Mouse (Mus musculus) myocyte (in vitro differentiated cells): Measurements from ENCODE around the gene Sox5. TPM values are rescaled to one million over a fixed set of nuclear protein-coding genes. Genes with fewer than 3 reads are reported as not detected.

Experiments
- H3K27me3 ChIP-seq: one replicate; pipeline ENCODE4 v1.6.1; 2011; ENCODE audit not compliant: control insufficient read depth, insufficient read depth, insufficient read length
- H3K36me3 ChIP-seq: one replicate; pipeline ENCODE4 v1.6.1; 2011; ENCODE audit not compliant: control insufficient read depth, insufficient read depth
- H3K4me2 ChIP-seq: one replicate; pipeline ENCODE4 v1.6.1; 2011; ENCODE audit warnings: low read depth, control low read depth
- H3K4me3 ChIP-seq: one replicate; pipeline ENCODE4 v1.5.1; 2011; ENCODE audit warnings: mild to moderate bottlenecking, control low read depth, moderate library complexity
- H3K79me2 ChIP-seq: one replicate; pipeline ENCODE4 v1.6.1; 2011; ENCODE audit not compliant: control insufficient read depth, insufficient read depth
- H3ac ChIP-seq: one replicate; pipeline ENCODE4 v1.6.1; 2011; ENCODE audit not compliant: control insufficient read depth, insufficient read length
- CEBPB ChIP-seq: IDR thresholded peaks from 2 replicates; pipeline ENCODE4 v1.6.1; 2011; ENCODE audit warnings: mild to moderate bottlenecking, moderate library complexity; ENCODE audit not compliant: poor library complexity, insufficient read depth, severe bottlenecking
- E2F4 ChIP-seq: IDR thresholded peaks from one replicate; pipeline ENCODE4 v1.6.1; 2011; ENCODE audit warnings: mild to moderate bottlenecking, control low read depth, moderate library complexity; ENCODE audit not compliant: insufficient read depth
- MAX ChIP-seq: IDR thresholded peaks from one replicate; pipeline ENCODE4 v1.6.1; 2011; ENCODE audit warnings: low read depth, mild to moderate bottlenecking, control low read depth
- MYOD1 ChIP-seq, 3 experiments: IDR thresholded peaks; one replicate each; pipeline ENCODE4 v1.6.1; 2011; ENCODE audit warnings: control low read depth in 2 of 3, low read depth in 2 of 3, mild to moderate bottlenecking in 2 of 3, moderate library complexity in 1 of 3; ENCODE audit not compliant: insufficient read length in 2 of 3, control insufficient read depth in 1 of 3
- MYOG ChIP-seq, 3 experiments: IDR thresholded peaks; one replicate each; pipeline ENCODE4 v1.6.1; 2011; ENCODE audit warnings: control low read depth in 2 of 3, low read depth in 2 of 3, mild to moderate bottlenecking in 2 of 3; ENCODE audit not compliant: insufficient read length in 2 of 3, control insufficient read depth in 1 of 3, insufficient read depth in 1 of 3
- POLR2A ChIP-seq: IDR thresholded peaks from one replicate; pipeline ENCODE4 v1.6.1; 2011; ENCODE audit warnings: low read depth, mild to moderate bottlenecking, control low read depth, moderate library complexity; ENCODE audit not compliant: insufficient read length
- POLR2AphosphoS2 ChIP-seq: IDR thresholded peaks from one replicate; pipeline ENCODE4 v1.6.1; 2011; ENCODE audit warnings: low read depth, control low read depth; ENCODE audit not compliant: insufficient read length
- REST ChIP-seq: IDR thresholded peaks from one replicate; pipeline ENCODE4 v1.6.1; 2011; ENCODE audit warnings: mild to moderate bottlenecking, control low read depth, moderate library complexity; ENCODE audit not compliant: insufficient read depth, insufficient read length
- SRF ChIP-seq: IDR thresholded peaks from one replicate; pipeline ENCODE4 v1.6.1; 2011; ENCODE audit warnings: low read depth; ENCODE audit not compliant: control insufficient read depth, insufficient read length
- TCF12 ChIP-seq: IDR thresholded peaks from one replicate; pipeline ENCODE4 v1.6.1; 2011; ENCODE audit warnings: mild to moderate bottlenecking, control low read depth; ENCODE audit not compliant: poor library complexity, insufficient read depth, severe bottlenecking
- TCF3 ChIP-seq: IDR thresholded peaks from one replicate; pipeline ENCODE4 v1.6.1; 2011; ENCODE audit warnings: low read depth, control low read depth; ENCODE audit not compliant: insufficient read length
- USF1 ChIP-seq: IDR thresholded peaks from one replicate; pipeline ENCODE4 v1.6.1; 2011; ENCODE audit warnings: low read depth, mild to moderate bottlenecking, control low read depth, moderate library complexity
- polyA plus RNA-seq: library from polyadenylated mRNA; unstranded; fragments of >200 nt; fragmentation: generic; extraction: Trizol; gene quantifications from one replicate; pipeline ENCODE4 v1.2.1, GENCODE M21; 2012; ENCODE audit warnings: missing spikeins

Sox5 gene
- polyA plus RNA-seq, 1 experiment = 0.50 TPM

DNA sequence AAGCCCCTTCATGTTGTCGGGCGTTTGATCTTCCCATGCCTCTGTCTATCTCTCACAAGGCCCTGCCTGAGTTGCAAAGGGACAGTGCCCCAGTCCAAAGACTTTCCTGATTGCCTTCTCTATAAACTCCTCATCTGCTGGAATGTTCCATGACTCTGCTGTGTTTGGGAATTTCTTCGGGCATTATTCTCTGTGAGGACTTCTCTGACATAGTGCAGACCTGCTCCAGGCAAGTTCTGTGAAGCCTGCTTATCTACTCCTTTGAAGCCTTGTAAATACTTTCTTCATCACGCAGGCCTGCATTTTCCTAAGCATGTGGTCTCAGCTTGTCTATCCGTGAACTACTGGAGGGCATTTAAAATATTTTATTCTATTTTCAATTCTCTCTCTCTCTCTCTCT is 914.7 kb downstream of the Sox5 start:
- H3K36me3 ChIP-seq = no peaks in the 10 kb centered on the region
- no peak overlapping the region for H3ac ChIP-seq
- H3K4me2 ChIP-seq = no peak overlapping the region
- no peak for TF ChIP-seq TCF3
- TF ChIP-seq TCF12 = no peak
- no peak for TF ChIP-seq E2F4
- TF ChIP-seq SRF = no peak
- no peak for TF ChIP-seq MAX
- no peak for TF ChIP-seq POLR2AphosphoS2
- TF ChIP-seq POLR2A = no peak
- TF ChIP-seq REST = no peak
- no peak for TF ChIP-seq CEBPB
- TF ChIP-seq MYOG (IDR thresholded peaks at IDR 0.05; ENCODE audit: control insufficient read depth in 1 of 3, insufficient read depth in 1 of 3, insufficient read length in 2 of 3, low read depth in 2 of 3) = no peak
- no peak for TF ChIP-seq USF1
- no peak for TF ChIP-seq MYOD1 (IDR thresholded peaks at IDR 0.05; ENCODE audit: control insufficient read depth in 1 of 3, insufficient read length in 2 of 3, low read depth in 2 of 3)
- no peaks in the 10 kb centered on the region for H3K79me2 ChIP-seq
- H3K27me3 ChIP-seq = no peaks in the 10 kb centered on the region
- H3K4me3 ChIP-seq = no peak overlapping the region

DNA sequence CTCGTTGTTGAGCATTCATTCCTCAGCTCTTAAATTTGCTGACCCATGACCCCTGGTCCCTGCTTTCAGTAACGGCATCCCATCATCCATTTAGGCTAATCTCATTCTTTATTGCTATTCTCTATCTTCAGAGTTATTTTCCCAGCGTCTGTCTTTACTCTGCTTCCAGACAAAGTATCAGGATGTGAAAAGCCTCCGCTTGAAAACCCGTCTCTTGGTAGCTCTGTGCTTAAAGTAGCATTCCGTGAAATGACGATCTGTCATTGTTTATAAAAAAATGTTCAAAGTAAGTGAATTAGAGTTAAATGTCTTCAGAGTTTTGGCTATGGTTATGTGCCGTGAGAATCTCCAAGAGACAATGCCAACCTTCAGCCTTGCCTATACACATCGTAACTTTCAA is 915.2 kb downstream of the Sox5 start:
- Histone ChIP-seq H3K4me3 (no peak overlapping the region), H3ac (no peak overlapping the region), H3K36me3 (no peaks in the 10 kb centered on the region), H3K27me3 (no peaks in the 10 kb centered on the region), H3K79me2 (no peaks in the 10 kb centered on the region), H3K4me2 (no peak overlapping the region)
- TF ChIP-seq CEBPB (no peak), E2F4 (no peak), TCF12 (no peak), MYOG (IDR thresholded peaks at IDR 0.05; ENCODE audit: control insufficient read depth in 1 of 3, insufficient read depth in 1 of 3, insufficient read length in 2 of 3, low read depth in 2 of 3) (no peak)

DNA sequence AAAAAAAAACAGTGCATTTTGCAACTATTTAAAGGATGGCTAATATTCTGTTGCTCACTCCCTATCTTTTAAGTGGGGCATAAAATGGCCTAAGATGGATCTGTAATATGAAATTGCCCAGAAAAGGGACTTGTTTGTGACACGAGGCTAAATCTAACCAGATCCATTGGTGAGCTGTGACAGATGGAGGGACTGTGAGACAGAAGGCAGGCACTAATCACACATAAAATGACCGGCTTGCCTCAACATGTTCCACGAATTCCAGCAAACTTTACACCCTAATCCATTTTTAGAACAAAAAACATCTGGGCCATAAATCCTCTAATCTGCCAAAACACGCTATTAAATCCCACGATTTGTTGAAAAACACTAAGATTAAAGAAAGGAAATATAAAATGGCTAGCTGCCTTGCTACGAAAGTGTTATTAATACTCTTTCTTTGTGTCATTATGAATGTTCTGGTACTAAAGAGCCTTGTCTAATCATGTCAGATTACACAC is 919.1 kb downstream of the Sox5 start:
- H3ac ChIP-seq = no peak overlapping the region
- H3K4me3 ChIP-seq = no peak overlapping the region
- no peaks in the 10 kb centered on the region for H3K79me2 ChIP-seq
- TF ChIP-seq TCF3 (no peak), SRF (no peak)
- no peak overlapping the region for H3K4me2 ChIP-seq
- H3K36me3 ChIP-seq = no peaks in the 10 kb centered on the region
- no peaks in the 10 kb centered on the region for H3K27me3 ChIP-seq

DNA sequence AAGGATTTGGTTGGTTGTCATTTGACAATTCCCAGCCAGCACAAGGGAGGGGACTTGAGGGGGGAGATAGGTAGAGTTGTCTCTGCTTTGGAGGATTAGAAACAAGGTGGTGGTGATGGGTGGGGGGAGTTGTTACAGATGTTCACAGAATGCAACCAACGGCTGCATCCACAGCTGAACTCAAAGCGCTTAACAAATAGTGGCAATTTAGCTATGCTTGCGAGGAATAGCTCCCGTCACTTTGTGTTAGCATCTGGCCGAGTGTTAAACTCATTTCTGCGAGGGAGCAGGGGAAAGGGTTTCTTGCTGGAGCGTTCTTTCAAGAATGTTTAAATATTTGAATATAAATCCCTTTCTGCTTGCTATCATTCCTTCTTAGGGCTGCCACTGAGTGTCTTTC is 921.7 kb downstream of the Sox5 start:
- no peak overlapping the region for H3K4me3 ChIP-seq
- no peaks in the 10 kb centered on the region for H3K36me3 ChIP-seq
- TF ChIP-seq SRF (no peak), TCF3 (no peak), TCF12 (no peak), MYOD1 (IDR thresholded peaks at IDR 0.05; ENCODE audit: control insufficient read depth in 1 of 3, insufficient read length in 2 of 3, low read depth in 2 of 3) (no peak), MAX (no peak)
- H3K4me2 ChIP-seq = no peak overlapping the region
- H3ac ChIP-seq = no peak overlapping the region
- no peaks in the 10 kb centered on the region for H3K27me3 ChIP-seq
- no peaks in the 10 kb centered on the region for H3K79me2 ChIP-seq

DNA sequence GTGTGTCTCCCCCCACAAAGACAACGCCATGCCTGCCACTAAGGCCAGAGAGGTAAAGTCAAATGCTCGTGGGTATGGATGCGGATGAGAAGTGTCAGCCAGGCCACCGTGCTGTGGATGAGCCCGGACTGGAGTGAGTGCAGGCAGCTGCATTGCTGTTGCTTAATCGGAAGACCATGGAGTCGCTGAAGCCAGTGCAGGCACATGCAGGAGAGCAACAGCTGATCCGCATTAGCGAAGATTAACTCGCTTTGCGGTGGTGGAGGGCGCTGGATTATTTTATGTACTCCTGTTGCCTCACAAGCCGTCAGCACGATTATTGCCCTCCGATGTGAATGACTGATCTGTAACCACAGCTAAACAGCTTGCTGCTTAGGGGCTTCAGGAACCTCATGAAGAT is 922.2 kb downstream of the Sox5 start:
- Histone ChIP-seq H3K4me3 (no peak overlapping the region), H3K79me2 (no peaks in the 10 kb centered on the region), H3K4me2 (no peak overlapping the region), H3K36me3 (no peaks in the 10 kb centered on the region), H3ac (no peak overlapping the region), H3K27me3 (no peaks in the 10 kb centered on the region)
- no peak for TF ChIP-seq TCF12
- no peak for TF ChIP-seq TCF3
- TF ChIP-seq REST = no peak
- TF ChIP-seq CEBPB = no peak
- TF ChIP-seq E2F4 = no peak
- no peak for TF ChIP-seq MAX
- TF ChIP-seq SRF = no peak
- no peak for TF ChIP-seq POLR2AphosphoS2
- TF ChIP-seq MYOD1 (IDR thresholded peaks at IDR 0.05; ENCODE audit: control insufficient read depth in 1 of 3, insufficient read length in 2 of 3, low read depth in 2 of 3) = no peak
- no peak for TF ChIP-seq POLR2A
- no peak for TF ChIP-seq USF1
- no peak for TF ChIP-seq MYOG (IDR thresholded peaks at IDR 0.05; ENCODE audit: control insufficient read depth in 1 of 3, insufficient read depth in 1 of 3, insufficient read length in 2 of 3, low read depth in 2 of 3)

DNA sequence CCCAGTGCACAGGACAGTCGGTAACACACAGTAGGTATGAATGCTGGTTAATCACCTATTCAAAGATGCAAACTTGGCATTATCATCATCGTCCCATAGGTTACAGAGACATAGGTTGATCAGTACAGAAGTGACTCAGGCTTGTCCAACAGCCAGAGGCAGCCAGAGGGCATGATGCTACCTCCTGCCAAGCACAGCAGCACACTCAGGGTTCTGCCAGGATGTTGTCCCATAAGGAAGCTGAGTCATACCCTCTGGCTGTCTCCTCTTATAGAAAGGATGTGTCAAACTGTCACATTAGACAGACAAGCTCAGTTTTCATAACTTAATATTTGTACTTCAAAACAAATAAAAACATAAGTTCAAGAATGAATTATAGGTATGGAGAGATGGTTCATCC is 923.2 kb downstream of the Sox5 start:
- Histone ChIP-seq H3K27me3 (no peaks in the 10 kb centered on the region), H3K4me2 (no peak overlapping the region), H3K79me2 (no peaks in the 10 kb centered on the region), H3ac (no peak overlapping the region), H3K36me3 (no peaks in the 10 kb centered on the region), H3K4me3 (no peak overlapping the region)
- no peak for TF ChIP-seq TCF12
- TF ChIP-seq MYOD1 (IDR thresholded peaks at IDR 0.05; ENCODE audit: control insufficient read depth in 1 of 3, insufficient read length in 2 of 3, low read depth in 2 of 3) = no peak
- no peak for TF ChIP-seq MAX
- TF ChIP-seq CEBPB = no peak
- no peak for TF ChIP-seq MYOG (IDR thresholded peaks at IDR 0.05; ENCODE audit: control insufficient read depth in 1 of 3, insufficient read depth in 1 of 3, insufficient read length in 2 of 3, low read depth in 2 of 3)
